Mouse (Mus musculus) urinary bladder, postnatal 25 days (tissue): Measurements from ENCODE around the gene Lag3.

Experiments used
- DNase-seq: peaks from one replicate; pipeline ENCODE4 v3.0.0; 2022; ENCODE audit warnings: low spot score

Gene Lag3

DNA sequence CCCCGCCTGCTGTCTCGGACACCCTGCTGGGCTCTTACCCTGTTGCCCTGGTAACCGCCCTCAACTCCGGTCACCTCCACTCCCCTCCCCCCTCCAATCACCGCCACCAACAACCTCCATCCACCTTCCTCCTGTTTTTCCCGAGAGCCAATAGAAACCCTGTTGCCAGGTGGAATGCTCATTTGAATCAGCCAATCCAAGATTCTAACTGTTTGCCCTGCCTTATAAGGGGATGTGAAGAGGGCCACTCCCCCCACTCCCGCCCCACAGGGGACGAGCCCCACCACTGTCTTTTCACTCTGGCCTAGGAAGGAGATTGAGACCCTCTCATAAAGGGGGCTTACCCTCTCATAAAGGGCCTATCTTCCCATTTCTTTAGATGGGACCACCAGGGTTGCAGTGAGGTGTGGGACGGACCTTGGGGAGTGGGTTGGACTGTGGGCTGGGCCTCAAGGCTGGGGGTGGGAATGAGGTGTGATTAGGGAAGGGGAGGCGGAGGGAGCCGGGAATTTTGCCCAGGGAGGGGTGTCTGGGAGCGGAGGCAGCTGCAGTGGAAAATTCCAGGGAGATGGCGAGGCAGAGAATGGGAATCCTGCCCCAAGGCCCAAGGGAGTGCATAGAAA, 8.3 kb upstream of the Lag3 start, which contains the start of gene Ptms:
Gene Ptms (minus strand): TSS at position 409 of the 623 bp plus-strand sequence.
- peak; percentile 79 for DNase-seq

- DNase-seq = no peak
Observed at GRCm38 (mm10) chr6:124918890-124919627, 7.6 kb upstream of the Lag3 start.

DNA sequence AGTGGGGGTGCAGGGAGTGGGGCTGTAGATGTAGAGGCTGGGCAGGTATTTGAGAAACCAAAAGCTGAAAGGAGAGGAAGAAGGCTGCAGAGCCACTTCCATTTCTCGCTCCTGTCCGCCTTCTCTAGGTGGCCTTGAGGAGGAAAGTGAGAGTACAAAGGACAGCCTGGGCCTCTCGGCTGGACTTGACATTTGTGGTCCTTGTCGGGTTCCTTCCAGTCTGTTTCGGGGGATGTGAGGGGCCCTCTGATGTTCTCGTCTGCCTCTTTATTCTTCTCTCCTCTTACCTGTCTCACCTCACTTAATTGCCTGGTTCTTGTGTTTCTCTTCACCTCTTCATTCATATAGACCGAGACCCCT, 6.8 kb upstream of the Lag3 start:
- DNase-seq = no peak

- peak; percentile 84 for DNase-seq
Observed at GRCm38 (mm10) chr6:124917518-124918330, 6.2 kb upstream of the Lag3 start.

DNA sequence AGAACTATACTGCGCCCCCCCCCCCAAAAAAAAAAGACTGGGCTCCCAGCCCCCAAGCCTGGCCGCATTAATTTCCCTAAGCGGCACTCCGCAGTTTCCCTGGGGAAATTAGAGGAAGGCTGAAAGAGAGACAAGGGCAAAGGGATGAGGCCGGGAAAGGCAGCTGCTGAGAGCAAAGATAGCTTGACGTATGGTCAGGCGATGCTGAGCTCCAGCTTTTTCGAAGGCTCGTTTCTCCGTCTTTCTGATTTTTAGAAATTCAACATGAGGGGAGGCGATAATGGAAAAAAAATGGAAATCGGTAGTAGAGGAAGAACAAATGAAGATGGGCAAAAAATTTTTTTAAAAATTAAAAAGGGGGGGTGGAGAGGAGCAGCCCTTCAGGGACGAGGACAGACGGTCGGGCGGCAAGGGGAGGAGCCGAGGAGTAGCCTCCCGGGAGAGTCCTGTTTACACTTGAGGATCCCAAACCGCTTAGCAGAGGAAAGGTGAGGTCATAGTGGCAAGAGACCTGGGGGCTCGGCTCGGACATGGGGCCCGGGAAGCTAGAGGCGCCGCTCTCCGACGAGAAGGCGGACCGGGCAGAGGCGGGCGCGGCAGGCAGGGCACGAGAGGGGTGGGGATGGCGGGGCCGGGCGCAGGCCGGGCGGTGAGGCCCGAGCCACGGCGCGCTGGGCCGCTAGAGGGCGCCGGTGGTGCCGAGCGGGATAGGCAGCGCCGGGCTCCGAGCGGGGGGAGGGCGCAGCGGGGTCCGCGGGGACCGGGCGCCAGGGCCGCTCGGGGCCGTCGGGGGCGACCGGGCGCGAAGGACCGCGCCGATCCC, 5.4 kb upstream of the Lag3 start:
- peak; percentile 95 for DNase-seq

DNA sequence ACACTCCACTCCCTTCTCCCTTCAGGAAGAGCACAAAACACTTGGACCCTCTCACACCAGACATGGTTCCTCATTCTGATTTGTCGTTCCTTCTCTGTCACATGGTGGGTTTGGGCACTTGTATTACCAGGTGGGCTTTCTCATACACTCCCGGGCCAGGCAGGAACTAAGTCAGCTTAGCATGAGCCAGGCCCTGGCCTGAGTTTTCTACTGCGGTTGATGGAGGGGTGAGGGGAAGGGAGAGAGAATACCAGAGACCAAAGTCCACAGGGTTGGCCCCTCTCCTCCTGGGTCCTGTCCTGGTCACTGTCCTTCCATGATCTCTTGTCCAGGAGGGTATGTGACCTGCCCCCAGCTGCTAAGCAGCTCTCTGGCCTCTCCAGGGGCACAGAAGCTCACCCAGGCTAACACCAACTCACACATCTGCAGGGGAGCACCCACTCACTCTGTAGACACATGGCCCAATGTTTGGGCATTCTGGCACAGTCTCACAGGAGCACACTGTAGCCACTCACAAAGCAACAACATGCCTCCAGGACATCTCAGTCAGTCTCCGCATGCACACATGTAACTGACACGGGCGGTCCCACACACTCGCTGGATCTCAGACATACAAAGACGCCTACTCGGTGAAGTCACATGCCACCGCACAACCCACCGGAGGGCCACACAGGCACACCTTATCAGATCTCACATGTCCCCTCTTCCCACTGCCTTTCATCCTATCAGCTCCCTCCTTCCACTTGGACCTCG, 4.6 kb upstream of the Lag3 start:
- DNase-seq = no peak

DNA sequence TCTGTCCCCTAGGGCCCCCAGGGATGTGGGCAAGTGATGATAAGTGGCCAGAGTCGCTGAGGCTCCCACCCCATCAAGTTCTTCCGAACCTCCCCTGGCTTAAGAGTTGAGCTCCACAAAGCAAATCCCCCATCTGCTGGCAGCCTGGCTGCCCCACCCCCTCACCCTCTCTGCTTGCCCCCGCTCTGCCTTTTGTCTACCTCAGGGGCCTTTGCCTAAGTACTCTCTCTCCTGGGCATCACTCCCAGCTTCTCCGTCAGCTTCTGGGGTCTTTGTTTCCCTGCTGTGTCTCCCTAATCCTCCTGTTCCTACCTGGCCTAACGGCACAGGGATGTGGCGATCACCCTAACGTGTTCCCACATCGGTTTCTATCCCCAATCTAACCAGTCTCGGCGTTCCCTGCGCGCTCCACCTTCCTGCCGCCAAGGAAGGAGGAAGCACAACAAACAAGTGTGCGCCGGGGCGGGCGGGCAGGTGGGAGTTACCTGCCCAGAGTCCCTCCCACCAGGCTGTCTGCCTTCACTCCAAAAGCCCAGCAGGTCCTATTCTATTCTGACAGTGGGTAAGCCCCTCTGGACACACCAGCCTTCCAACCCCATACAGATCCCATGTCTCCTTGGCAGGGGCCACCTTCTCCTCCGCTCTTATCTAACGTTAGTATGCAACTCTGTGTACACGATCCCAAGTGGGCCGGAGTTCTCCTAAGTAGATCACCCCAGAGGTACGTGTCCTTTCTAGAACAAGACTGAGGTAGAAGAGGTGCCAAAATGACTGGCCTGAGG, 3.8 kb upstream of the Lag3 start:
- no peak for DNase-seq

- no peak for DNase-seq
Observed at GRCm38 (mm10) chr6:124914511-124914910, 3.0 kb upstream of the Lag3 start.

DNA sequence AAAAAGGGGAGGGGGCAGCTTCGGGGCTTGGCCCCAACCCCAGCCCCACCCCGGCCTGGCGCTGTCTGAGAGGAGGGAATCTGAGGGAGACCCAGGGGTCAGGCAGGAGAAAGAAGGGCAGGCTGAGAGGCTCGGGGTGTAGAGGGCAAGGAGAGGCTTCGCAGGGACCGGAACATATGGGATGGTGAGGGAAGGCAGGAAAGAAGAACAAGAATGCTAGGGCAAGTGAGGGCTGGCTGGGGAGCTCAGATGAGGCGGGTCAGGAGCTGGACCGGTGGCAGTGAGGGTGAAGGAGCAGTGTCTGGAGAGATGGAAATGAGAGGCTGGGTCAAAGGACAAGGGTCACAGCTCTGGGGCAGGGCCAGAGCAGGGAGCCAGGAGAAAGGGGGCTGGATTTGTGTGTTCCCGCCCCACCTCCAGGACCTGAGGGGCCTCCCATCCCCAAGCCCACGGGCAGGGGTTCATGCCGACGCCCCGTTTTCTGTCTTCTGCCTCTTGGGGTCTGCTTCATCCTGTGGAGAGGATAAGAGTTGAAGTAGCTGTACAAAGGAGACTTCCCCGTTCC, 2.3 kb upstream of the Lag3 start:
- DNase-seq = no peak

DNA sequence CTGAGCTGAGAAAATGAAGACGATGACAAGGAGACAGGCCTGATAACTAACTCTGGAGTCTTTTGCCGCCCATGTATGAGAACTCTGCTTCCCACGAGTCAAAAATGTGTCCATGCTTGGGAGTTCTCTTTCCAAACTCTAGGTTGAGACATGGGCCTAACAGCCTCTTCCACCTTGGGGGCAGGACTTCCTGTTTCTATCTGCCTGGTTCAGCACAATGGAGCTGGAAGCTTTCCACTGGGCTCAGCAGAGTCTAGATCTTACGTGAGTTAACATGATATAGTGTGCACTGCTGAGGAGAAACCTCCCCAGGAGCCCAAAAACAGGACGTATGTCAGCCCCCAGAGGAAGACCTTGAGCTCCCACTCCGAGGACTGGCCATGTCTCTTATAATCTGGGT, 1.7 kb upstream of the Lag3 start:
- DNase-seq = no peak

GRCm38 (mm10) chr6:124910032-124910431, 1.5 kb downstream of the Lag3 start:
- no peak for DNase-seq

GRCm38 (mm10) chr6:124907767-124908166, 3.7 kb downstream of the Lag3 start:
- DNase-seq = no peak

GRCm38 (mm10) chr6:124904991-124905860, 6.3 kb downstream of the Lag3 start:
- DNase-seq = no peak

- DNase-seq = peak; percentile 51
Observed at GRCm38 (mm10) chr6:124904161-124904981, 7.1 kb downstream of the Lag3 start.

DNA sequence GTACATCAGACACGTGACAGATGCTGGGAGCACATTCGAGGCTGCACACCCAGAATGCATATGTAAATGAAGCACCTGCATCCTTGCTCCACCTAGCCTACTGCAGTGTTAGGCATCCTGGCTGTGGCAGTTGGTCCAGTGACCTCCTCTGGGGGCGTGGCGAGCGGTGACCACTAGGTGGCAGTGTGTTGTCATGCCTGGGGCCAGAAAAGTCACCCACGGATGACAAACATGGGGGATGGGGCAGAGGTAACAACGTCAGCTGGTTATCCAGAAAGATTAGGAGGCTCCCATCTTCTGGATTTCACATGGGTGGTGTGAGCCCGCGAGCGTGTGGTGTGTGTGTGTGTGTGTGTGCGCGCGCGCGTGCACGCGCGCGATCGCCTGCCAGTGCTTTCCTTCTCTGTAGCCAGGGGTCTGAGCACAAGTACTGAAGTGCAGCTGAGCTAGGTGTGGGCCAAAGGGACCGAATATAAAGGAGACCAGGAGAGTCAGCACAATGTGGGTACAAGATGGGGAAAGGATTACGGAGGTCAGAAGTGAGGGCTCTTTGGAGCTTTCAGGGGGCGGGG, 7.8 kb downstream of the Lag3 start:
- peak; percentile 97 for DNase-seq

GRCm38 (mm10) chr6:124901851-124902250, 9.7 kb downstream of the Lag3 start:
- no peak for DNase-seq

DNA sequence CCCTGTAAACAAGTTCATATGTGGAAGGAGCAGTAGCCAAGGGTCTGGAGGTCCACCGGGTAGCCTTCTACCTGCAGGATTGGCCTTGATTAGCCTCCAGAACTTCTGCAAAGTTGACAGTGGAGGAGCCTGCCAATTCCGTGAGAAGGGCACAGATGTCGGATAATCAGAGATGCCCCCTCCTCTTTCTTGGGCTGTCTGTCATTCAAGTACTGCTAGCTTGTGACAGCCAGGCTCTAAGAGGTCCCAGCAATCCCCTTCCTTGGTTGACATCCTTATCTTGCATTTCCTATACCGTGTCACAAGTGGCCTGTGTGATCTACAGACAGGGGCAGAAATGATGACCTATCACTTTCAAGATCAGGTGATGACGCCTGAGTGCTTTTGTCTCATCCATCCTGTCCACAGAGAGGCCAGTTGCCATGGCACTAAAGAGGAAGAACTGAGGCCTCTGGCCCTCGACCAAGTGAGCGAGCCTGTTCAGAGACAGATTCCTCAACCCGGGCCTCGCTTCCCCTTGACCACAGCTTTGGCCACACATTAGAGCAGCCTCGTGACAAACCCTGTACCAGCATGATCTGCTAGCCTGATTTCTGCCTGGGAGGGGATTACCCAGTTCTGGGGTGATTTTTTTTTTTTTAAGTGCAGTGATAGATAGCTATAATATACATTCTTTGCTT, 10.6 kb downstream of the Lag3 start:
- no peak for DNase-seq
